31 mouse cellular contexts compared by ENCODE assay signal in the genomic region with DNA sequence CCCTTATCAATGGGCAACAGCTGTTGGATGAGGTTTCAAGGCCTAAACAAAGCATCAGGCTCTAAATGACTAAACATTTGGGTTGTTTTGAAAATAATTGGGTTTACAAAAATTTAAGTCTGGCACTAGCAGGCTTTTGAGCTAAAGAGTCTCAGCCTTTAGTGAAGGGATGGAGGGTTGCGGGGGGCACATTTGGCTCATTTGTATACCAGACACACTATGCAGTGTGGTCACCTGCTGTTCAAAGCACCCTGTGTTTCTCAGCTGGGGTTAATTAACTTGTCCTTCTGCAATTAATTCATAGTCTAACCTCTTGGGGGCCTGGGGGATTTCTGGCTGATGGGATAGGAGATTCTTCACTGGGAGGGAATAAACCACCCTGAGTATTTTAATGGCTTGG. TPM values are rescaled to one million over a fixed set of nuclear protein-coding genes. Genes with fewer than 3 reads are reported as not detected.
A peak's percentile ranks its signal among the peaks of the same experiment; 100 is the strongest.
DNase-seq lines count a peak whose midpoint lies in the region; ATAC-seq and TF ChIP-seq lines count a peak whose summit lies in the region.
"Had no signal": no experiment of that assay in that cellular context is flagged by ENCODE, and none has a peak within 500 bp of the region (broad histone marks: within the 10 kb centered on the region; RNA-seq: fewer than 3 reads in every experiment).

No protein-coding gene starts in this region.

- peaks cover 8% of the 10 kb centered on the region for H3K4me1 ChIP-seq in midbrain, embryonic 13.5 days (replicated peaks)
- H3K4me1 ChIP-seq in midbrain, postnatal 0 days (ENCODE audit: insufficient read depth, low read length), result no peaks in the 10 kb centered on the region
- H3K4me1 ChIP-seq in hindbrain, embryonic 15.5 days (replicated peaks), result peaks cover 4% of the 10 kb centered on the region
- peaks cover 7% of the 10 kb centered on the region; the same call in 1 of the 2 replicates for H3K4me1 ChIP-seq in neural tube, embryonic 14.5 days (ENCODE audit: control insufficient read depth, insufficient read depth, low read length)
- H3K4me1 ChIP-seq: heart, embryonic 12.5 days had no signal

- no peak overlapping the region for H3K4me2 ChIP-seq in midbrain, embryonic 13.5 days (replicated peaks)
- no peak overlapping the region for H3K4me2 ChIP-seq in midbrain, postnatal 0 days (ENCODE audit: low read depth, low read length, poor library complexity, severe bottlenecking)
- peak overlapping the region; percentile 42 for H3K4me2 ChIP-seq in hindbrain, embryonic 15.5 days
- peak overlapping the region; percentile 48 for H3K4me2 ChIP-seq in neural tube, embryonic 14.5 days (ENCODE audit: low read depth, low read length)
- H3K4me2 ChIP-seq: heart, embryonic 12.5 days; limb, embryonic 15.5 days; lung, embryonic 14.5 days had no signal

- DNase-seq in heart, adult 11 months, result peak; percentile 10
- no peak for DNase-seq in heart, postnatal 36 days
- no peak for DNase-seq in midbrain, postnatal 0 days (ENCODE audit: low spot score)
- no peak for DNase-seq in urinary bladder, postnatal 4 days (ENCODE audit: low spot score in 2 of 2)
- no peak for DNase-seq in adipocyte (ENCODE audit: low spot score)
- DNase-seq: adrenal gland, adult 8-10 months; B cell, adult 2 months; cerebellum, adult 8-10 months; cerebellum, postnatal 36 days; gastrocnemius, adult 2 months; gastrocnemius, postnatal 36 days; heart, adult 2 months; kidney, adult 8-10 months; lung, embryonic 14.5 days; lung, postnatal 14 days; right cerebral cortex, postnatal 14 days had no signal

- H3K4me3 ChIP-seq in midbrain, embryonic 13.5 days (replicated peaks), result no peak overlapping the region
- no peak overlapping the region for H3K4me3 ChIP-seq in midbrain, postnatal 0 days (ENCODE audit: low read depth, low read length)
- H3K4me3 ChIP-seq in hindbrain, embryonic 15.5 days, result no peak overlapping the region
- H3K4me3 ChIP-seq in neural tube, embryonic 14.5 days (ENCODE audit: low read depth, low read length), result peak overlapping the region; percentile 16; the same call in 1 of the 2 replicates
- H3K4me3 ChIP-seq: gastrocnemius, adult 2 months; heart, adult 2 months; heart, embryonic 12.5 days; limb, embryonic 10.5 days; limb, embryonic 15.5 days had no signal

- H3K36me3 ChIP-seq in midbrain, embryonic 13.5 days, result no peaks in the 10 kb centered on the region
- no peaks in the 10 kb centered on the region for H3K36me3 ChIP-seq in midbrain, postnatal 0 days (ENCODE audit: insufficient read depth, low read length)
- peaks cover 3% of the 10 kb centered on the region; the same call in 1 of the 2 replicates for H3K36me3 ChIP-seq in hindbrain, embryonic 15.5 days
- H3K36me3 ChIP-seq in neural tube, embryonic 14.5 days (ENCODE audit: control insufficient read depth, insufficient read depth, low read length), result peaks cover 5% of the 10 kb centered on the region; the same call in 1 of the 2 replicates
- H3K36me3 ChIP-seq: heart, embryonic 12.5 days; limb, embryonic 10.5 days; limb, embryonic 15.5 days had no signal

- H3K9ac ChIP-seq in midbrain, embryonic 13.5 days (replicated peaks), result no peak overlapping the region
- no peak overlapping the region for H3K9ac ChIP-seq in midbrain, postnatal 0 days (replicated peaks; ENCODE audit: low read length, poor library complexity, severe bottlenecking)
- H3K9ac ChIP-seq in hindbrain, embryonic 15.5 days, result no peak overlapping the region
- peak overlapping the region; percentile 42; the same call in 1 of the 2 replicates for H3K9ac ChIP-seq in neural tube, embryonic 14.5 days (replicated peaks; ENCODE audit: low read depth, low read length)
- H3K9ac ChIP-seq: heart, embryonic 12.5 days; limb, embryonic 15.5 days; liver, embryonic 14.5 days; lung, embryonic 14.5 days had no signal

- H3K9me3 ChIP-seq in midbrain, embryonic 13.5 days, result no peaks in the 10 kb centered on the region
- H3K9me3 ChIP-seq in midbrain, postnatal 0 days (ENCODE audit: low read length), result no peaks in the 10 kb centered on the region
- H3K9me3 ChIP-seq in hindbrain, embryonic 15.5 days, result no peaks in the 10 kb centered on the region
- H3K9me3 ChIP-seq in neural tube, embryonic 14.5 days (ENCODE audit: control insufficient read depth, low read length), result no peaks in the 10 kb centered on the region
- H3K9me3 ChIP-seq: heart, embryonic 12.5 days; limb, embryonic 10.5 days; limb, embryonic 15.5 days had no signal

- H3K27me3 ChIP-seq in midbrain, embryonic 13.5 days, result peaks cover 16% of the 10 kb centered on the region
- H3K27me3 ChIP-seq in midbrain, postnatal 0 days (ENCODE audit: insufficient read depth, low read length), result peaks cover 3% of the 10 kb centered on the region; the same call in 1 of the 2 replicates
- 0 out of 2 replicates have a peak, but pooled peaks cover 2% of the 10 kb centered on the region for H3K27me3 ChIP-seq in hindbrain, embryonic 15.5 days
- peaks cover 1% of the 10 kb centered on the region; the same call in 1 of the 2 replicates for H3K27me3 ChIP-seq in neural tube, embryonic 14.5 days (ENCODE audit: control insufficient read depth, insufficient read depth, low read length)

- no peak for TF ChIP-seq CTCF in midbrain, postnatal 0 days (IDR thresholded peaks at IDR 0.05)

- intact Hi-C loops in heart, postnatal 36 days (cut with DNase I), result no loop called here

- no peak overlapping the region for H3K27ac ChIP-seq in midbrain, embryonic 13.5 days
- no peak overlapping the region for H3K27ac ChIP-seq in midbrain, postnatal 0 days (ENCODE audit: low read depth, low read length)
- H3K27ac ChIP-seq in hindbrain, embryonic 15.5 days (replicated peaks), result peak overlapping the region; percentile 63
- peak overlapping the region; percentile 70 for H3K27ac ChIP-seq in neural tube, embryonic 14.5 days (ENCODE audit: low read depth, low read length)
- H3K27ac ChIP-seq: gastrocnemius, adult 2 months; heart, adult 2 months; kidney, postnatal 0 days; limb, embryonic 10.5 days; limb, embryonic 15.5 days; liver, embryonic 14.5 days had no signal

- WGBS in midbrain, embryonic 13.5 days, result 64% methylated on average over 1 of the region's 1 CpGs
- 74% methylated on average over 1 of the region's 1 CpGs for WGBS in midbrain, postnatal 0 days
- WGBS in hindbrain, embryonic 15.5 days, result 40% methylated on average over 1 of the region's 1 CpGs
- WGBS in neural tube, embryonic 14.5 days, result 50% methylated on average over 1 of the region's 1 CpGs

- peak; percentile 53; the same call in 1 of the 2 replicates for ATAC-seq in midbrain, embryonic 13.5 days
- no peak for ATAC-seq in midbrain, postnatal 0 days (ENCODE audit: low FRiP score)
- no peak for ATAC-seq in hindbrain, embryonic 15.5 days (ENCODE audit: low FRiP score, low read depth)
- ATAC-seq in neural tube, embryonic 14.5 days (ENCODE audit: low read depth), result no peak
- ATAC-seq: intestine, embryonic 16.5 days had no signal

RNA-seq across cellular contexts. Expression of a gene that starts 12.3 kb away (rescaled TPM):
- not detected for total RNA-seq in heart, postnatal 36 days (2021)
- 6.8 and 10.7 TPM in 2 replicates for polyA plus RNA-seq in midbrain, embryonic 13.5 days (2015; fragmentation: Nextera tagmentation; extraction: Ambion mirVana)
- 3.7 and 8.2 TPM in 2 replicates for total RNA-seq in midbrain, postnatal 0 days (2014; rRNA removed)
- 4.6 and 7.1 TPM in 2 replicates for polyA plus RNA-seq in midbrain, postnatal 0 days (2015; fragmentation: Nextera tagmentation; extraction: Ambion mirVana)
- polyA plus RNA-seq in hindbrain, embryonic 15.5 days (2015; fragmentation: Nextera tagmentation; extraction: Ambion mirVana), result 168 and 193 TPM in 2 replicates
- 351 and 352 TPM in 2 replicates for polyA plus RNA-seq in neural tube, embryonic 14.5 days (2014; fragmentation: Nextera tagmentation; extraction: Ambion mirVana)
- total RNA-seq: adrenal gland, postnatal 4 days; gastrocnemius, adult 2 months; gastrocnemius, postnatal 36 days; hematopoietic stem cell, adult 5-6 weeks had no signal
- polyA plus RNA-seq: heart, adult 2 months; heart, postnatal 0 days; intestine, embryonic 16.5 days; large intestine, adult 2 months; limb, embryonic 10.5 days; small intestine, adult 2 months; stomach, embryonic 14.5 days had no signal

Comparison
In these comparisons a context has a peak if more than half of its experiments do, and no peak if none do; other contexts are left out.
1. H3K27ac ChIP-seq: peak in hindbrain, embryonic 15.5 days (single experiment) and neural tube, embryonic 14.5 days (single experiment); none in midbrain, embryonic 13.5 days (single experiment) and midbrain, postnatal 0 days (single experiment).
2. H3K4me2 ChIP-seq: peak in hindbrain, embryonic 15.5 days (single experiment) and neural tube, embryonic 14.5 days (single experiment); none in midbrain, embryonic 13.5 days (single experiment) and midbrain, postnatal 0 days (single experiment).
3. RNA of a gene that starts 12.3 kb away (polyA plus RNA-seq): 351 to 352 TPM in neural tube, embryonic 14.5 days and 168 to 193 TPM in hindbrain, embryonic 15.5 days; 6.8 to 10.7 TPM in midbrain, embryonic 13.5 days and 4.6 to 7.1 TPM in midbrain, postnatal 0 days; every median in the first group is over 10 times any median in the second.